Comparison of ENCODE assay signal across 14 mouse cellular contexts in the genomic region with DNA sequence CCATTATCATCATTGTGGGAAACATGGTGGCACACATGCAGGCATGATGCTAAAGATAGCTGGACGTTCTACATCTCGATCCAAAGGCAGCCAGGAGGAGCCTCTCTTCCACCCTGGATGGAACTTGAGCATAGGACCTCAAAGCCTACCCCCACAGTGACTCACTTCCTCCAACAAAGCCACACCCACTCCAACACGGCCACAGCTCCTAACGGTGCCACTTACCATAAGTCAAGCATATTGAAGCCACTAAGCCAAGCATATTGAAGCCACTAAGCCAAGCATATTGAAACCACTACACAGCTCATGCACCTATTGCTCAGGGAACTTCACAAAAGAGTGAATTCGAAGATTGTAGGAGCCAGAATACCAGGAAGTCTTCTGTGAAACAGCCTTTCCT.
"Had no signal": no experiment of that assay in that cellular context is flagged by ENCODE, and none has a peak within 500 bp of the region (broad histone marks: within the 10 kb centered on the region; RNA-seq: fewer than 3 reads in every experiment).

No protein-coding gene starts in this region.

- ATAC-seq: hindbrain, postnatal 0 days; intestine, embryonic 16.5 days; liver, embryonic 12.5 days had no signal

- DNase-seq: gastrocnemius, postnatal 25 days; heart, adult 11 months; heart, adult 2 months; heart, postnatal 14 days; heart, postnatal 36 days; kidney, adult 11 months; kidney, adult 2 months; kidney, adult 9 months; kidney, postnatal 14 days; kidney, postnatal 36 days; left cerebral cortex, postnatal 4 days had no signal
